Mouse (Mus musculus) intestine, embryonic 14.5 days (tissue): ENCODE results near the gene Spata2l. TPM values are rescaled to one million over a fixed set of nuclear protein-coding genes. Genes with fewer than 3 reads are reported as not detected.
A peak's percentile ranks its signal among the peaks of the same experiment; 100 is the strongest.

Experiments
- ATAC-seq: fragments of 200-750 bp; cut with Nextera tagmentation; replicated peaks from 2 replicates; pipeline ENCODE4 v1.8.0; 2017; ENCODE audit warnings: low read depth, moderate number of reproducible peaks, moderate TSS enrichment, moderate library complexity; ENCODE audit not compliant: low FRiP score, low TSS enrichment
- DNase-seq: peaks from one replicate; pipeline ENCODE4 v3.0.0-alpha.2; 2018; ENCODE audit warnings: low spot score
- H3K27ac ChIP-seq: fragments of 300-500 bp; sonication (generic); 2 replicates; pipeline ENCODE4 v1.5.1; 2014; ENCODE audit warnings: low read depth, mild to moderate bottlenecking, control low read depth
- H3K27me3 ChIP-seq: fragments of 300-500 bp; sonication (generic); replicated peaks from 2 replicates; pipeline ENCODE4 v1.6.1; 2014; ENCODE audit warnings: low read length, control low read depth; ENCODE audit not compliant: control insufficient read depth, insufficient read depth
- H3K36me3 ChIP-seq: fragments of 300-500 bp; sonication (generic); 2 replicates; pipeline ENCODE4 v1.6.1; 2014; ENCODE audit warnings: low read length, control low read depth; ENCODE audit not compliant: control insufficient read depth, insufficient read depth
- H3K4me1 ChIP-seq: fragments of 300-500 bp; sonication (generic); replicated peaks from 2 replicates; pipeline ENCODE4 v1.6.1; 2014; ENCODE audit warnings: low read length, control low read depth, mixed read lengths; ENCODE audit not compliant: control insufficient read depth, insufficient read depth
- H3K4me2 ChIP-seq: fragments of 300-500 bp; sonication (generic); 2 replicates; pipeline ENCODE4 v1.6.1; 2014; ENCODE audit warnings: low read length
- H3K4me3 ChIP-seq: fragments of 300-500 bp; sonication (generic); 2 replicates; pipeline ENCODE4 v1.5.1; 2014; ENCODE audit warnings: low read depth, low read length, control low read depth, mixed read lengths
- H3K9ac ChIP-seq: fragments of 300-500 bp; sonication (generic); 2 replicates; pipeline ENCODE4 v1.6.1; 2014; ENCODE audit warnings: mild to moderate bottlenecking, low read length
- H3K9me3 ChIP-seq: fragments of 300-500 bp; sonication (generic); 2 replicates; pipeline ENCODE4 v1.6.1; 2016; ENCODE audit warnings: low read length, control low read depth; ENCODE audit not compliant: control insufficient read depth
- WGBS: fragments of 180-500 bp; shearing (Covaris S2); extraction: QIAGEN DNeasy Blood & Tissue Kit; methylation state at CpG from one replicate; pipeline ENCODE4 v1.1.7; 2014; 5-methylcytosine and 5-hydroxymethylcytosine counted together
- polyA plus RNA-seq: library from polyadenylated mRNA; unstranded; fragments of >200 nt; fragmentation: Nextera tagmentation; extraction: Ambion mirVana; gene quantifications from 2 replicates; pipeline ENCODE4 v1.2.1, GENCODE M21; 2014

Spata2l gene
- polyA plus RNA-seq, 1 experiment from 2014 or later = 3.7 TPM

DNA sequence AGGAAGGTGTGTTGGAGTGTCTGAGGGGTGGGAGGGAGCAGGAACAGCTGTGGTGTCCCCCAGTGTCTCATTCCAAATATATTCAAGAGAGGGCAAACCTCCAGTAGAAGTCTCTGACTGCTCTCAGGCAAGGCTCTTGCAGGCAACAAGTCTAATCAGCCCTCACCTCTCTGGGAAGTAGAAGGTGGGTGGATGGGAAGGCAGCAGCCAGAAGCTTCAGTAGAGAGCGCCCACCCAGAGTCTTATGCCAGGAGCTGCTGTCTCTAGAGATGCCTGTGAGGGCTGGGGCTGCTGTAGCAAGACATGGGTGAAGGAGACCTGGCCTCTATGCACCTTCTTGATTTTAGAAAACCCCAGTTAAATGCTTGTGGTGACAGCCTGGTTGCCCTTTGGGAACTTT lies 7.6 kb downstream of the Spata2l start:
- H3K9me3 ChIP-seq = no peaks in the 10 kb centered on the region
- H3K27ac ChIP-seq = no peak overlapping the region
- DNase-seq (no peak), ATAC-seq (no peak)
- no peak overlapping the region for H3K4me3 ChIP-seq
- peaks cover 12% of the 10 kb centered on the region for H3K4me1 ChIP-seq
- no peak overlapping the region for H3K4me2 ChIP-seq
- H3K9ac ChIP-seq = no peak overlapping the region
- H3K36me3 ChIP-seq = peaks cover 32% of the 10 kb centered on the region
- WGBS = 100% methylated on average over 1 of the region's 1 CpGs
- 0 out of 2 replicates have a peak, but pooled peaks cover 3% of the 10 kb centered on the region for H3K27me3 ChIP-seq

DNA sequence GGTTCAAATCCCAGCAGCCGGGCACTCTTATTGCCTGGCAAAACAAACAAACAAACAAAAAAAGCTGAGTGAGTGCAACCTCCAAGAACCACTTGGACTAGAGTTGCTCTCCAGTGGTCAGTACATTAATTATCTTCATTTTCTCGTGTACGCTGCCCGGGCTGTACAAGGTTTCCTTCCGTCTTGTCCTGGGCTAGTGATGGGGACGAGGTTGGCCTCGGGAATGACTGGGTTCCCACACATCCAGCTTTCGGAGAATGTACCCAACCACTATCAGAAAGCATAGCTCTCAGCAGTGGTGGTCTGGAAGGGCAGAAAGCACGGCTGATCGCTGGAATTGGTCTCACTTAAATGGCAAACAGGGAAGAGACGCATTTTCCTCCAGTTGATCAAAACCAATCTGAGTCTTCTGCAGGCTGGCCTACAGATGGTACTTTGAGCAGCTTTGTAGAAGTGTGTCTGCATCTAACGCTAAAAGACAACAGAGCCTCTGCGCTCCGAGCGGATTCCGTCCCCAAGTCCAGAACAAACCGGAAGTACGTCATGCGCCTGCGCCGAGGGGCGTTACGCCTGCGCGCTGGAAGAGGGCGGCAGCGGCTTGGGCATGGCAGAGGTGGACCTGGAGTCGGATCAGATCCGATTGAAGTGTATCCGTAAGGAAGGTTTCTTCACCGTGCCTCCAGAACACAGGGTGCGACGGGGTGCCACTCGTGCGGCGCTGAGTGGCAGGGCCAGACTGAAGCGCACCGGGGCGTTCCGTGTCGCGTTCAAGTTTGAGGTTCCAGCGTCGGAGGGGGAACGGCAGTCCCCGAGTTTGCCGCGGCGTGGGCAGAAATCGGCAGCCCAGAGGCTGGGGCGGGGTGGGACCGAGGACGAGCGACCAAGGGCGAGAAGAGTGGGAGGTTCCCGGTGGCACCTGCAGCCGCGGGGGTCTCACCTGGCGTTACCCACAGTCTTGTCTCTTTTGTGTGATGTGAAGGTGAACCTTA lies 11.5 kb downstream of the Spata2l start, which contains the start of gene Cdk10:
Gene Cdk10 (plus strand): TSS at position 565 of the 989 bp plus-strand sequence.
- H3K4me2 ChIP-seq = peak within 1 kb of the TSS; percentile 87
- ATAC-seq = peak; percentile 84
- peaks cover 32% of the 10 kb centered on the region for H3K36me3 ChIP-seq
- peak within 1 kb of the TSS; percentile 97 for H3K4me3 ChIP-seq
- peaks cover 12% of the 10 kb centered on the region for H3K4me1 ChIP-seq
- H3K9ac ChIP-seq = peak within 1 kb of the TSS; percentile 84
- no peaks in the 10 kb centered on the region for H3K9me3 ChIP-seq
- peak; percentile 97 for DNase-seq
- H3K27ac ChIP-seq = peak within 1 kb of the TSS; percentile 82
- no peaks in the 10 kb centered on the region for H3K27me3 ChIP-seq
- WGBS = 2% methylated on average over 59 of the region's 59 CpGs

DNA sequence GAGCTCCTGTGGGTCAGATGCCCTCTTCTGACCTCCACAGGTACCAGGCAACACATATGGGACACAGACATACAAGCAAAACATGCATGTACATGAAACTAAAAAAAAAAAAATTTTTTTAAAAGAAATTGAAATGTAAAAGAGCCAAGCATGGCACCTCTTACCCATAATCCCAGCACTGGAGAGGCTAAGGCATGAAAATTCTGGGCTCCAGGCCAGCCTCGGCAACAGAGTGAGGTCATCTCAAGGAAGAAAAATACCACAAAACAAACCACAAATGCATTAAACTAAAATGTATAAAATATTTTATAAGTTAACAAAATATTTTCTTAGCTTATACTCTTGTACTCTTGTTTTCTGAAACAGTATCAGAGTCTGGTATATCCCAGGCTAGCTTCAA lies 15.1 kb downstream of the Spata2l start:
- DNase-seq = no peak
- H3K27ac ChIP-seq = no peak overlapping the region
- no peaks in the 10 kb centered on the region for H3K9me3 ChIP-seq
- peaks cover 12% of the 10 kb centered on the region for H3K4me1 ChIP-seq
- ATAC-seq = no peak
- WGBS = 72% methylated on average over 1 of the region's 1 CpGs
- H3K27me3 ChIP-seq = no peaks in the 10 kb centered on the region
- H3K4me3 ChIP-seq = no peak overlapping the region
- H3K9ac ChIP-seq = no peak overlapping the region
- no peak overlapping the region for H3K4me2 ChIP-seq
- no peaks in the 10 kb centered on the region for H3K36me3 ChIP-seq

DNA sequence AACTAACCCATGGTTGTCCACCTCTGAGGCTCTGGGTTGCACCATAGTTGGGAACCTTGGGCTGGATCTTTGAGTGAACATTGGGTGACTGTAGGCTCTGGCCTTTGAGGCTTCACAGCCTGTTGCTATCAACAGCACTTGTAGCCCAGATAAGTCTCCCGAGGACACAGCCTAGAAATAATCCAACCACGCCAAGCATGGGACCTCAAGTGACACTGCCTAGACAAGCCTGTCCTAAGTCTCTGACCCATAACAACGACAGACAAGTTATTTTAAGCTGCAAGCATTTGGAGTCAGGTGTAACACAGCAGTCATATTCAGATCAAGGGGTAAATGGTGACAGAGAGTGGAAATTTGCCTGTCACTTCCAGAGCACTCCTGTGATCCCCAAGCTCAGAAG lies 20.6 kb downstream of the Spata2l start:
- no peaks in the 10 kb centered on the region; the same call in 1 of the 2 replicates for H3K36me3 ChIP-seq
- ATAC-seq (no peak), DNase-seq (no peak)
- 78% methylated on average over 3 of the region's 3 CpGs for WGBS
- H3K9ac ChIP-seq = no peak overlapping the region
- no peak overlapping the region for H3K4me3 ChIP-seq
- no peak overlapping the region for H3K4me2 ChIP-seq
- H3K4me1 ChIP-seq = peaks cover 17% of the 10 kb centered on the region
- no peaks in the 10 kb centered on the region for H3K9me3 ChIP-seq
- H3K27me3 ChIP-seq = no peaks in the 10 kb centered on the region
- H3K27ac ChIP-seq = no peak overlapping the region

DNA sequence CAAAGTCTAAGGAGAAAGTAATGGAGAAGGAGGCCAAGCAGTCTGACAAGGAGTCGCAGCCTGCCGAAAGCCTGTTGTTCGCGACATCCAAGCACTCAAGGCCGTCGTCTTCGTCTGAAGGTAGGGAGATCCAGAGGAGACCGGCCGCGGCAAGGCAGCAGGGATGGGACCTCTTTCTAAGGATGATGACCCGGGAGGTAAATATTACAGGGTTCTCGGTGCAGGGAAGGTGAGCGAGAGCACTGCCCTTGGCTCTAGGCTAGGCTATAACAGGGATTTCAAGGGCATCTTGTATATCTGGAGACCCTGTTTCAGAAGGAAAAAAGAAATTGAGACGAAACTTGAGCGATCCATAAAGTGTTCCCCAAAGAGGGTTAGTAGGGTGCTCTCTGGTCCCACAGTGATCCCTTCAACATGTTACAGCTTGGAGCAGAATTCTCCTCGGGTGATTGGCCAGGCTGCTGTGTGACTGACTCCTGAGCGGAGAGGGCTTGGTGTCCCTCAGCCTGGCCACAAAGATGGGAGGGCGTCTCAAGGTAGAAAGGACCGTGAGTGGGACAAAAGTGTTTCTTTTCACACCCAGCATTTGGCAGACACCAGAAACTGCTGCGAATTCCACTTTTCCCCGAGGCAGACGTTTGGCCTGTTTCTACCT lies 22.8 kb downstream of the Spata2l start:
- H3K4me1 ChIP-seq = peaks cover 17% of the 10 kb centered on the region
- ATAC-seq (peak; percentile 20), DNase-seq (no peak)
- peak overlapping the region; percentile 95 for H3K4me2 ChIP-seq
- H3K36me3 ChIP-seq = peaks cover 20% of the 10 kb centered on the region
- WGBS = 12% methylated on average over 22 of the region's 22 CpGs
- H3K27me3 ChIP-seq = no peaks in the 10 kb centered on the region
- H3K9me3 ChIP-seq = no peaks in the 10 kb centered on the region
- peak overlapping the region; percentile 77 for H3K4me3 ChIP-seq
- peak overlapping the region; percentile 96 for H3K9ac ChIP-seq
- H3K27ac ChIP-seq = peak overlapping the region; percentile 29; the same call in 1 of the 2 replicates

DNA sequence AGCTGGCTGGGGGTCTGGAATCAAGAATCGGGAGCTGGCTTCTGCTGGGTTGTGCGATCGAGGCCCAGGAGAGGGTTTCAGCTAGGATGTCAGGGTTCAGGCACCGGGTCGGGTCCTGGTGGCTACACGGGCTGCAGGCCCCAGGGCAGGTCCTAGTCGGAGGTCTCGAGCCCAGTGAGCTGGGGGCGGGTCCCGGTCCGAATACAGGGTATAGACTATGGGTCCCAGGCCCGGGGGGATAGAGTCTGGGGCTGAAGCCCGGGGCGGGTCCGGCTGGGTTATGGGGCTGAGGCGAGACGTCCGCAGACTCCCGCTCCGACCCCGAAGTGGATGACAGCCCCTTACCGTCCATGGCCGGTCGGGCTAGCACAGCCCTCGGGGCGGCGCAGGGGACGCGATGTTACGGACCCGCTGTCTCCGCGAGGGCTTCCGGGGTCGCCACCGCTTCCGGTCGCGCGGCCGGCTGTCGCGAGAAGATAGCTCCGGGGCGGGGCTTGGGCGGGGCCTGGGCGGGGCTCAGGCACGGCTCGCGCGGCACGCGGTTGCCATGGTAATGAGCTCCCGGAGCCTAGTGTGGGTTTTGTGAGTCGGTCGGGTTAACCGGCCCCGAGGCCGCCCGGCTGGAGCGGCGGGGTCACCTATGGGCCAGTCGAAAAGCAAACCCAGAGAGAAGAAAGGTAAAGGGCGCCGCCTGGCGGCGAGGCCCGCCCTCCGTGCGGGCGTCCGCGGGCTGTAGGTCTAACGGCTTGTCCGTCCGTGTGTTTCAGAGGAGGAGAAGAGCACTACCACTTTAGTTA lies 23.5 kb downstream of the Spata2l start, which contains the start of the genes Chmp1a and Spata33:
Gene Chmp1a (minus strand): TSS at position 443 of the 797 bp plus-strand sequence.
Gene Spata33 (plus strand): TSS at position 512 of the 797 bp plus-strand sequence.
- Histone ChIP-seq H3K9me3 (no peaks in the 10 kb centered on the region), H3K4me3 (peak within 1 kb of the TSS; percentile 77), H3K27me3 (no peaks in the 10 kb centered on the region), H3K4me2 (peak within 1 kb of the TSS; percentile 95), H3K36me3 (peaks cover 27% of the 10 kb centered on the region), H3K9ac (peak within 1 kb of the TSS; percentile 96), H3K4me1 (peaks cover 17% of the 10 kb centered on the region), H3K27ac (peak within 1 kb of the TSS; percentile 29; the same call in 1 of the 2 replicates)
- DNase-seq (peak; percentile 98), ATAC-seq (peak; percentile 91)
- 1% methylated on average over 76 of the region's 76 CpGs for WGBS

DNA sequence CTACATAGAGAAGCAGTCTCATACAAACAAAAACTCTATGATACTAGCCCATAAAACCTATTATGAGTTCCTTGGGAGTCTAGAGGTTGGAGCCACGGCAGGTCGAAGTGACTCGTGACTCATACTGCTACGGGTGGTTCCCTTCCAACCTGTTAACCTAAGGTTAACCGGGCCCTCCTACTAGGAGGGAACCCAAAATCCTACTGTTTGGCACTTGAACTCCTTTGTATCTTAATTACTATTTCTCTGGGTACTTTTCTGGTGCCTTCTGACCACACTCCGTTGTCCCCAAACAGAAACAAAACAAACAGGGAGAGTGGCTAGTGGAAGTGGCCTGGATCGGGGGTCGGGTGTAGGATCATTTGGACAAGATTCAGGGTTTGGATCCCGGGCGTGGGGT lies 24.2 kb downstream of the Spata2l start:
- WGBS = 44% methylated on average over 10 of the region's 10 CpGs
- peak overlapping the region; percentile 96 for H3K9ac ChIP-seq
- peak overlapping the region; percentile 95 for H3K4me2 ChIP-seq
- no peak for DNase-seq
- peaks cover 17% of the 10 kb centered on the region for H3K4me1 ChIP-seq
- H3K4me3 ChIP-seq = peak overlapping the region; percentile 77
- H3K36me3 ChIP-seq = peaks cover 34% of the 10 kb centered on the region
- H3K27ac ChIP-seq = no peak overlapping the region
- no peaks in the 10 kb centered on the region for H3K27me3 ChIP-seq
- no peak for ATAC-seq
- H3K9me3 ChIP-seq = no peaks in the 10 kb centered on the region

DNA sequence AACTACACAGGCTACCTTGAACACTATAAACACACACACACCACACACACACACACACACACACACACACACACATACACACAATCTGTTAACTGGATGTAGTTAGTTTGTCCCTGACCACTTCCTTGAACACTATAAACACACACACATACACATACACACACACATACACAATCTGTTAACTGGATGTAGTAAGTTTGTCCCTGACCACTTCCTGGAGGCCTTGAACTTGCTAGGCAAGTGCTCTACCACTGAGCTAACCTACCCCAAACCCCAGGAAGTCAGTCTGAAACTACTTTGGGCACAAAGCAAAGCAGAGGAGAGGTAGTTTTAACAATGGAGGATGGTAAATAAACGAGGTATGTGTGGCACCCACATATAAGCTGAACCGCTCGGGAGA lies 32.5 kb downstream of the Spata2l start:
- no peaks in the 10 kb centered on the region for H3K4me1 ChIP-seq
- peaks cover 33% of the 10 kb centered on the region for H3K36me3 ChIP-seq
- no peak overlapping the region for H3K4me3 ChIP-seq
- H3K27me3 ChIP-seq = no peaks in the 10 kb centered on the region
- H3K27ac ChIP-seq = no peak overlapping the region
- no peak overlapping the region for H3K9ac ChIP-seq
- DNase-seq = no peak
- no peak overlapping the region for H3K4me2 ChIP-seq
- no peak for ATAC-seq
- no peaks in the 10 kb centered on the region for H3K9me3 ChIP-seq
- WGBS = 81% methylated on average over 3 of the region's 3 CpGs
